Mouse (Mus musculus) ES-E14 (cell line): ENCODE measurements around the gene Oaz3.

Experiments used
- CHD2 ChIP-seq: IDR thresholded peaks from 2 replicates; pipeline ENCODE4 v1.6.1; 2014; ENCODE audit warnings: mild to moderate bottlenecking, low read depth, low read length, inconsistent platforms
- HCFC1 ChIP-seq: IDR thresholded peaks from 2 replicates; pipeline ENCODE4 v1.6.1; 2012; ENCODE audit warnings: low read length, inconsistent platforms, borderline replicate concordance; ENCODE audit not compliant: insufficient read depth
- MAFK ChIP-seq: IDR thresholded peaks from 2 replicates; pipeline ENCODE4 v1.6.1; 2014; ENCODE audit warnings: mild to moderate bottlenecking, low read depth, low read length, inconsistent platforms; ENCODE audit not compliant: insufficient read depth
- ZC3H11A ChIP-seq: IDR thresholded peaks from 2 replicates; pipeline ENCODE4 v1.6.1; 2012; ENCODE audit warnings: low read depth, mild to moderate bottlenecking, inconsistent platforms, low read length, borderline replicate concordance

DNA sequence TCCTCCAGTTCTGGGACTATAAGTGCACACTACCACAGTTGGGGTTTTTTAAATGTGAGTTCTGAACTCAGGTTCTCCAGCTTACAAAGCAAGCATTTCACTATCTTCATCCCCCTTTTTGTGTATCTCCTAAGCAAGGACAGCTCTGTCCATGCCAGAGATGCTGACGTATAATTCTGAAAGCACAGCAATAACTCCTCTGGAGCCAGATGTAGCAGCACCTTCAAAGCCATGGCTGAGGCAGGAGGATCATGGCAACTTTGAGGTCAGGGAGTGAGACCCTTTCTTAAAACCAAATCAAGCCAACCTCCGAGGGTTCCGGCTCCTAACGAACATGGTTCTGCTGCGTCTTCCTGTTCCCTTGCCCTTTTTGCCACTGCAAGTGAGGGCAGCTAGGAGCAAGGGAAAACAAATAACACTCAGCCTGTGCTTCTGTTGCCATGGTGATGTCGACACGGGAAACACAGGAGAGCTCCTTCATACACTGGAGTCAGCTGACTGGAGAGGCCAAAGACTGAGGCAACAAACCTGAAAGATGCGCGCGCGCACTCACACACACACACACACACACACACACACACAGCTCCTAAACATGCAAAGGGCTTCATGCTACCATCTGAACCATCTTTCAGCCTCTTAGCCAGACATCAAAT lies 20.3 kb upstream of the Oaz3 start:
- TF ChIP-seq ZC3H11A, result no peak
- no peak for TF ChIP-seq HCFC1
- TF ChIP-seq CHD2, result no peak
- TF ChIP-seq MAFK, result no peak
